Mouse (Mus musculus) bone marrow macrophage, adult 2 months (primary cell): ENCODE results near the gene Slc1a2.

Source experiments
- CTCF ChIP-seq: IDR thresholded peaks from 2 replicates; pipeline ENCODE4 v1.5.1; 2012; ENCODE audit warnings: low read depth, mild to moderate bottlenecking, low read length, moderate library complexity
- POLR2A ChIP-seq: IDR thresholded peaks from 2 replicates; pipeline ENCODE4 v1.6.1; 2012; ENCODE audit warnings: mild to moderate bottlenecking, low read depth, low read length, borderline replicate concordance

GRCm38 (mm10) chr2:102714320-102714719 is 55.9 kb downstream of the Slc1a2 start:
- TF ChIP-seq CTCF (no peak), POLR2A (no peak)
